Mouse (Mus musculus) adrenal gland, postnatal 25 days (tissue): ENCODE results near the gene Ms4a1. TPM values are rescaled to one million over a fixed set of nuclear protein-coding genes. Genes with fewer than 3 reads are reported as not detected.

Experiments
- total RNA-seq: library from RNA; stranded (reverse); gene quantifications from 2 replicates; pipeline ENCODE4 v1.2.3, GENCODE M21; 2021

Gene Ms4a1
- total RNA-seq, 1 experiment from 2014 or later: 0.33 TPM

Other genes starting within 250 kb of the Ms4a1 start
- gene Ms4a18, start 248.2 kb downstream of the Ms4a1 start, total RNA-seq: not detected in 2 replicates
- 0.90 and 0.94 TPM in 2 replicates for gene Ms4a8a, start 185.1 kb downstream of the Ms4a1 start, total RNA-seq
- not detected in 2 replicates for gene 1700017D01Rik, start 135.4 kb downstream of the Ms4a1 start, total RNA-seq
- not detected in 2 replicates for gene 1700025F22Rik, start 100.9 kb downstream of the Ms4a1 start, total RNA-seq
- gene Ms4a13, start 69.5 kb downstream of the Ms4a1 start, total RNA-seq: not detected in 2 replicates
- gene Ms4a12, start 33.8 kb downstream of the Ms4a1 start, total RNA-seq: not detected in 2 replicates
- gene Ms4a5, start 17.6 kb upstream of the Ms4a1 start, total RNA-seq: not detected in 2 replicates
- gene Ms4a14, start 48.2 kb upstream of the Ms4a1 start, total RNA-seq: 0.24 TPM in 1 of 2 replicates, not detected in the other
- gene Ms4a7, start 69.9 kb upstream of the Ms4a1 start, total RNA-seq: 1.4 TPM in 1 of 2 replicates, not detected in the other
- 3.4 and 3.6 TPM in 2 replicates for gene Ms4a4a, start 109.3 kb upstream of the Ms4a1 start, total RNA-seq
- gene Ms4a4c, start 138.5 kb upstream of the Ms4a1 start, total RNA-seq: 1.2 TPM in 1 of 2 replicates, not detected in the other
- gene Ms4a4b, start 177.3 kb upstream of the Ms4a1 start, total RNA-seq: 0.94 TPM in 1 of 2 replicates, not detected in the other
- gene Ms4a6c, start 203.1 kb upstream of the Ms4a1 start, total RNA-seq: 4.0 and 4.5 TPM in 2 replicates
- 0.33 and 0.76 TPM in 2 replicates for gene Gm8369, start 219.7 kb upstream of the Ms4a1 start, total RNA-seq